Mouse (Mus musculus): ENCODE results near the gene Mpig6b.

- TF ChIP-seq POLR2A (IDR thresholded peaks at IDR 0.05; ENCODE audit: borderline replicate concordance, extremely low read depth, low read depth, low read length) (no peak), CTCF (IDR thresholded peaks at IDR 0.05; ENCODE audit: insufficient read depth, low read length) (no peak)
Observed at GRCm38 (mm10) chr17:35106522-35106921, 40.5 kb upstream of the Mpig6b start.

Measured in lung, adult 2 months (tissue).